Mouse (Mus musculus) forebrain, postnatal 0 days (tissue): ENCODE results near the gene Rgs6. TPM values are rescaled to one million over a fixed set of nuclear protein-coding genes. Genes with fewer than 3 reads are reported as not detected.

Source experiments
- ATAC-seq: fragments of 200-750 bp; cut with Nextera tagmentation; 2 replicates; pipeline ENCODE4 v1.8.0; 2017; ENCODE audit warnings: mild to moderate bottlenecking, moderate library complexity
- DNase-seq: peaks from one replicate; pipeline ENCODE4 v3.0.0-alpha.2; 2015
- H3K27ac ChIP-seq: fragments of 300-500 bp; sonication (generic); 2 replicates; pipeline ENCODE4 v1.5.1; 2014; ENCODE audit warnings: low read depth, mild to moderate bottlenecking, antibody characterized with exemption, low read length, moderate library complexity, mixed read lengths
- H3K27me3 ChIP-seq: fragments of 300-500 bp; sonication (generic); 2 replicates; pipeline ENCODE4 v1.6.1; 2014; ENCODE audit warnings: mild to moderate bottlenecking, low read length, mixed read lengths; ENCODE audit not compliant: insufficient read depth
- H3K36me3 ChIP-seq: fragments of 300-500 bp; sonication (generic); 2 replicates; pipeline ENCODE4 v1.6.1; 2014; ENCODE audit warnings: mild to moderate bottlenecking, moderate library complexity; ENCODE audit not compliant: insufficient read depth
- H3K4me1 ChIP-seq: fragments of 300-500 bp; sonication (generic); 2 replicates; pipeline ENCODE4 v1.6.1; 2014; ENCODE audit warnings: antibody characterized with exemption; ENCODE audit not compliant: insufficient read depth
- H3K4me2 ChIP-seq: fragments of 300-500 bp; sonication (generic); 2 replicates; pipeline ENCODE4 v1.6.1; 2014; ENCODE audit warnings: low read depth, mild to moderate bottlenecking, moderate library complexity
- H3K4me3 ChIP-seq: fragments of 300-500 bp; sonication (generic); 2 replicates; pipeline ENCODE4 v1.5.1; 2014; ENCODE audit warnings: low read depth, low read length, mixed read lengths
- H3K9ac ChIP-seq: fragments of 300-500 bp; sonication (generic); 2 replicates; pipeline ENCODE4 v1.6.1; 2014; ENCODE audit warnings: mild to moderate bottlenecking
- H3K9me3 ChIP-seq: fragments of 300-500 bp; sonication (generic); 2 replicates; pipeline ENCODE4 v1.6.1; 2016; ENCODE audit warnings: low read length
- CTCF ChIP-seq: sonication (generic); IDR thresholded peaks from 2 replicates; pipeline ENCODE4 v1.5.1; 2016; ENCODE audit warnings: antibody characterized with exemption, control low read depth, low read depth
- WGBS: fragments of 180-500 bp; shearing (Covaris S2); extraction: QIAGEN DNeasy Blood & Tissue Kit; methylation state at CpG from one replicate; pipeline ENCODE4 v1.1.7; 2014; 5-methylcytosine and 5-hydroxymethylcytosine counted together
- polyA plus RNA-seq: library from polyadenylated mRNA; unstranded; fragments of >200 nt; fragmentation: Nextera tagmentation; extraction: Ambion mirVana; gene quantifications from 2 replicates; pipeline ENCODE4 v1.2.1, GENCODE M21; 2015
- total RNA-seq: library from RNA; depleted of rRNA; stranded (reverse); fragments of >200 nt; gene quantifications from 2 replicates; pipeline ENCODE4 v1.2.3, GENCODE M21; 2014

Rgs6 gene
- total and polyA plus RNA-seq, 2 experiments from 2014 or later = 16.8 to 19.6 TPM

GRCm38 (mm10) chr12:83055690-83056089 lies 467.6 kb downstream of the Rgs6 start:
- Histone ChIP-seq H3K9ac (no peak overlapping the region), H3K4me1 (no peaks in the 10 kb centered on the region), H3K4me2 (no peak overlapping the region), H3K4me3 (no peak overlapping the region), H3K9me3 (no peaks in the 10 kb centered on the region), H3K27ac (no peak overlapping the region), H3K36me3 (no peaks in the 10 kb centered on the region), H3K27me3 (no peaks in the 10 kb centered on the region)
- DNase-seq = no peak
- 90% methylated on average over 5 of the region's 5 CpGs for WGBS
- no peak for TF ChIP-seq CTCF
- ATAC-seq = no peak

DNA sequence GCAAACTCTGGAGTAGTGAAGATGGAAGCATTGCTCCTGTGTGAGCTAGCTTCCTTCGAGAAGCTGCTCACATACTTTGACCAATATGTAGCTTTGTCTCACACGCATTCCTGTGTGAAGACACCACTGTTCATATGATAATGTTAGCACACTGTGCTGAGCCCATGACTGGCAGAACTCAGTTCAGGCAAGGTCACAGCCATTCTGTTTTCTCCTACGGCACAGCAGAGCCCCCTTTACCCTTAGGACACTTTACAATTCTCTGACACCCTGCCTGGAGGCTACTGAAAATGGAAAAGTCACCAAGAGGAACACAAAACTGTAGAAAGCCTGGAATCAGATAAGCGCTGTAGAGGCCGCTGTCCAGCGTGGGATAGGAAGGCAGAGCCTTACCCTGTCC lies 478.3 kb downstream of the Rgs6 start:
- H3K36me3 ChIP-seq = no peaks in the 10 kb centered on the region
- TF ChIP-seq CTCF = no peak
- H3K9ac ChIP-seq = no peak overlapping the region
- DNase-seq (no peak), ATAC-seq (no peak)
- H3K27me3 ChIP-seq = no peaks in the 10 kb centered on the region
- H3K4me3 ChIP-seq = no peak overlapping the region
- WGBS = 82% methylated on average over 6 of the region's 6 CpGs
- no peaks in the 10 kb centered on the region for H3K9me3 ChIP-seq
- H3K4me1 ChIP-seq = no peaks in the 10 kb centered on the region
- no peak overlapping the region for H3K4me2 ChIP-seq
- H3K27ac ChIP-seq = no peak overlapping the region

GRCm38 (mm10) chr12:83070848-83071247 lies 482.8 kb downstream of the Rgs6 start:
- Histone ChIP-seq H3K4me3 (no peak overlapping the region), H3K27me3 (no peaks in the 10 kb centered on the region), H3K9me3 (no peaks in the 10 kb centered on the region), H3K4me1 (no peaks in the 10 kb centered on the region), H3K9ac (no peak overlapping the region), H3K27ac (no peak overlapping the region), H3K36me3 (no peaks in the 10 kb centered on the region), H3K4me2 (no peak overlapping the region)
- DNase-seq = no peak
- ATAC-seq = no peak
- TF ChIP-seq CTCF = no peak
- 85% methylated on average over 5 of the region's 5 CpGs for WGBS

- Histone ChIP-seq H3K9ac (no peak overlapping the region), H3K27me3 (no peaks in the 10 kb centered on the region), H3K9me3 (no peaks in the 10 kb centered on the region), H3K4me3 (no peak overlapping the region), H3K36me3 (no peaks in the 10 kb centered on the region), H3K4me2 (no peak overlapping the region), H3K4me1 (no peaks in the 10 kb centered on the region), H3K27ac (no peak overlapping the region)
- ATAC-seq = peak; percentile 69; the same call in 1 of the 2 replicates
- WGBS = 51% methylated on average over 3 of the region's 3 CpGs
- DNase-seq = peak; percentile 47
- peak; percentile 69 for TF ChIP-seq CTCF
Observed at GRCm38 (mm10) chr12:83072181-83072887, 484.2 kb downstream of the Rgs6 start.

- H3K27ac ChIP-seq = no peak overlapping the region
- H3K9me3 ChIP-seq = no peaks in the 10 kb centered on the region
- DNase-seq (peak; percentile 47), ATAC-seq (peak; percentile 72)
- no peak overlapping the region for H3K4me2 ChIP-seq
- H3K4me3 ChIP-seq = no peak overlapping the region
- H3K36me3 ChIP-seq = no peaks in the 10 kb centered on the region
- no peak overlapping the region for H3K9ac ChIP-seq
- H3K27me3 ChIP-seq = no peaks in the 10 kb centered on the region
- no peak for TF ChIP-seq CTCF
- no peaks in the 10 kb centered on the region for H3K4me1 ChIP-seq
- WGBS = 23% methylated on average over 13 of the region's 13 CpGs
Observed at GRCm38 (mm10) chr12:83072951-83073878, 485.1 kb downstream of the Rgs6 start.

DNA sequence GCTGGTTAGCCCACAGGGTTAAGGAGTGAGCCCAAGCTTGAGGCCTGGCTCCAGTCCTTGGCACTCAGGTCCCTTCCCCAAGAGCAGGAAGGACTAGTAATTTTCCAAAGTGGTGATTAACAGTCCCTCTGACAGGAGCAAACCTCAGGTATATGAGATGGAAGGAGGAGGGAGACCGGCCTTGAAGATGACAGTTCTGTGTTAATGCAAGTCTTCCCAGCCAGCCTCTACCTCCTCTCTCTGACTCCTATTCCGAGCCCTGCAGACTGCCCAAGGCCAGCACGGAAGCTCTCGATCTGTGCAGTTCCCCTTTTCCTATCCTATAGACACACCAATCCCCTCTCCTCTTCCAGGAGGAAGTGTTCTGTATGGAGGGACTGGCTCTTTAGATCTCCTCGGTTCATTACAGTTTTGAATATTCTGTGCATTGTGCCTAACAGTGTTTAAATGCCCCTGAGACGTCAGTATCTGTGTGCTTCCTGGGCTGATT lies 485.8 kb downstream of the Rgs6 start:
- Histone ChIP-seq H3K9me3 (no peaks in the 10 kb centered on the region), H3K27ac (no peak overlapping the region), H3K9ac (no peak overlapping the region), H3K36me3 (no peaks in the 10 kb centered on the region), H3K4me2 (no peak overlapping the region), H3K27me3 (no peaks in the 10 kb centered on the region), H3K4me3 (no peak overlapping the region), H3K4me1 (no peaks in the 10 kb centered on the region)
- no peak for DNase-seq
- WGBS = 74% methylated on average over 6 of the region's 6 CpGs
- TF ChIP-seq CTCF = no peak
- no peak for ATAC-seq

- Histone ChIP-seq H3K4me1 (no peaks in the 10 kb centered on the region), H3K4me3 (no peak overlapping the region), H3K27ac (no peak overlapping the region), H3K9me3 (no peaks in the 10 kb centered on the region), H3K36me3 (no peaks in the 10 kb centered on the region), H3K9ac (no peak overlapping the region), H3K27me3 (no peaks in the 10 kb centered on the region), H3K4me2 (no peak overlapping the region)
- 96% methylated on average over 3 of the region's 3 CpGs for WGBS
- TF ChIP-seq CTCF = no peak
- ATAC-seq = no peak
- no peak for DNase-seq
Observed at GRCm38 (mm10) chr12:83076179-83076578, 488.1 kb downstream of the Rgs6 start.
